ENCODE assay signal across 8 mouse cellular contexts in the genomic region with DNA sequence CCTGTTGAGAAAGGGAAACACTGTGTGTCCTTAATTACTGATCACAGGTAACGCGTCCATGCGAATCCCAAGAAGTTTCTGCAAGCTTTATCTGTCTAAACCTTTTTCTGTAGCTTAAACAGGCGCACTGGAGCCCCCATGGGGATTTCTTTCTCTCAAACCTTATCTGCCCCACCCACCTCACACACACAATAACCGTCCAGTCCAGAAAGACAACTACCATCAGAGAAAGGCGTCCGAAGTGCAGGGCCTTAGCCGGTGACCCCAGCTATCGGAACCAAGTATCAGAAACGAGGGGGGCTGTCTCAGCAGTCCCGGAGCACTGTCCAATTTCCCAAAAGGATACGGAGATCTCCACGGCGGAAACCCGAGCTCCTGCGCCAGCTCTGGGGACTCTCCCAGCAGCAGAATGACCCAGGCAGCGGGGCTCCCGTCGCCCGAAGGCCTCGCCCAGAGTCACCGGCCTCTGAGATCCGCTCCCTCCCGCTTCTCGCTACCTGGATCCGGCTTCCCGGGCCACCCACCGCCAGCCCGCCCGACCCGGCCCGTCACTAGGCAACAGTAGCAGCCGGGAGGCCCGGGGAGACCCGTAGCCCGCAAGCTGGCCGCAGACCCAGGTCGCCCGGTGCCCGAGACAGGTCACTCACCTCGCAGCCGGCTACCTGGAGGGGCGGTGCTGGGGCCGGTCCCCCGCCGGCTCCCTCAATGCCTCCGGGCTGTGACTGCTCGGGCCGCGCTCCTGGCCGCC. TPM values are rescaled to one million over a fixed set of nuclear protein-coding genes. Genes with fewer than 3 reads are reported as not detected.
DNase-seq lines count a peak whose midpoint lies in the region; ATAC-seq and TF ChIP-seq lines count a peak whose summit lies in the region.

No protein-coding gene starts in this region.

- H3K4me3 ChIP-seq in thymus, adult 2 months (ENCODE audit: control insufficient read depth, insufficient read depth, low read length) = peak overlapping the region; percentile 67
- peak overlapping the region; percentile 100 for H3K4me3 ChIP-seq in forebrain, embryonic 10.5 days
- H3K4me3 ChIP-seq in kidney, embryonic 14.5 days (ENCODE audit: low read length) = peak overlapping the region; percentile 96
- peak overlapping the region; percentile 99 for H3K4me3 ChIP-seq in megakaryocyte, embryonic 14.5 days (replicated peaks)

- peak overlapping the region; percentile 85 for H3K9ac ChIP-seq in kidney, embryonic 14.5 days (ENCODE audit: low read depth, low read length)

- H3K27me3 ChIP-seq in thymus, adult 2 months (ENCODE audit: control insufficient read depth, insufficient read depth, low read length) = no peaks in the 10 kb centered on the region
- no peaks in the 10 kb centered on the region for H3K27me3 ChIP-seq in forebrain, embryonic 10.5 days (ENCODE audit: poor library complexity, severe bottlenecking)
- no peaks in the 10 kb centered on the region for H3K27me3 ChIP-seq in kidney, embryonic 14.5 days (ENCODE audit: control insufficient read depth, insufficient read depth, low read length)
- no peaks in the 10 kb centered on the region for H3K27me3 ChIP-seq in megakaryocyte, embryonic 14.5 days (replicated peaks)

- no peaks in the 10 kb centered on the region for H3K36me3 ChIP-seq in thymus, adult 2 months (ENCODE audit: control insufficient read depth, insufficient read depth, low read length)
- peaks cover 9% of the 10 kb centered on the region; the same call in 1 of the 2 replicates for H3K36me3 ChIP-seq in forebrain, embryonic 10.5 days (replicated peaks)
- no peaks in the 10 kb centered on the region for H3K36me3 ChIP-seq in kidney, embryonic 14.5 days (ENCODE audit: control insufficient read depth, insufficient read depth, low read length)
- H3K36me3 ChIP-seq in megakaryocyte, embryonic 14.5 days (replicated peaks; ENCODE audit: low read length) = peaks cover 21% of the 10 kb centered on the region

- peak; percentile 85 for ATAC-seq in kidney, embryonic 14.5 days (ENCODE audit: low FRiP score, low TSS enrichment)

- peaks cover 7% of the 10 kb centered on the region for H3K4me1 ChIP-seq in thymus, adult 2 months (replicated peaks; ENCODE audit: control insufficient read depth, insufficient read depth, low read length)
- H3K4me1 ChIP-seq in forebrain, embryonic 10.5 days = peaks cover 16% of the 10 kb centered on the region
- H3K4me1 ChIP-seq in kidney, embryonic 14.5 days (ENCODE audit: control insufficient read depth, insufficient read depth, low read length) = 0 out of 2 replicates have a peak, but pooled peaks cover 4% of the 10 kb centered on the region
- peaks cover 86% of the 10 kb centered on the region for H3K4me1 ChIP-seq in megakaryocyte, embryonic 14.5 days

- no peaks in the 10 kb centered on the region for H3K9me3 ChIP-seq in forebrain, embryonic 10.5 days
- no peaks in the 10 kb centered on the region for H3K9me3 ChIP-seq in kidney, embryonic 14.5 days (ENCODE audit: control insufficient read depth, low read length)
- H3K9me3 ChIP-seq in megakaryocyte, embryonic 14.5 days = no peaks in the 10 kb centered on the region

- TF ChIP-seq CTCF in thymus, adult 2 months (IDR thresholded peaks at IDR 0.05; ENCODE audit: borderline replicate concordance, control insufficient read depth, extremely low read depth, insufficient read depth, low read length, poor library complexity) = 0 out of 2 replicates have a peak, but pooled peaks have one; percentile 26

- no peak for TF ChIP-seq POLR2A in thymus, adult 2 months (IDR thresholded peaks at IDR 0.05; ENCODE audit: control insufficient read depth, extremely low read depth, insufficient read depth, low read length, poor library complexity)

- peak overlapping the region; percentile 66 for H3K4me2 ChIP-seq in kidney, embryonic 14.5 days (replicated peaks; ENCODE audit: low read depth, low read length)

- no peak overlapping the region for H3K27ac ChIP-seq in thymus, adult 2 months (ENCODE audit: control insufficient read depth, insufficient read depth, low read length)
- peak overlapping the region; percentile 93 for H3K27ac ChIP-seq in forebrain, embryonic 10.5 days
- H3K27ac ChIP-seq in kidney, embryonic 14.5 days (ENCODE audit: low read depth, low read length) = peak overlapping the region; percentile 61

- 2% methylated on average over 50 of the region's 51 CpGs for WGBS in thymus, adult 2 months
- under 1% methylated on average over 50 of the region's 51 CpGs for WGBS in forebrain, embryonic 10.5 days
- WGBS in kidney, embryonic 14.5 days = 1% methylated on average over 46 of the region's 51 CpGs

- DNase-seq in cerebellum, postnatal 4 days (ENCODE audit: low spot score in 2 of 2) = peak; percentile 28 to 44
- no peak for DNase-seq in cerebellum, adult 11-12 months
- DNase-seq in thymus, adult 2 months = no peak
- DNase-seq in thymus, postnatal 36 days = no peak
- peak; percentile 18 for DNase-seq in forebrain, embryonic 10.5 days (ENCODE audit: extremely low spot score, low spot score)
- no peak for DNase-seq in ovary, postnatal 36 days (ENCODE audit: low spot score)

RNA-seq across cellular contexts. Expression of a gene that starts 0.5 kb away (rescaled TPM):
- polyA plus RNA-seq in thymus, adult 2 months (2012; rRNA removed) = 20.6 and 23.1 TPM in 2 replicates
- 7.8 and 8.5 TPM in 2 replicates for polyA plus RNA-seq in forebrain, embryonic 10.5 days (2016; fragmentation: Nextera tagmentation; extraction: Ambion mirVana)
- polyA plus RNA-seq in kidney, embryonic 14.5 days (2014; fragmentation: Nextera tagmentation; extraction: Ambion mirVana) = 9.2 and 16.0 TPM in 2 replicates
- polyA plus RNA-seq in megakaryocyte, embryonic 14.5 days (2012; ENCODE audit: insufficient read depth, low replicate concordance) = 6.3 and 10.0 TPM in 2 replicates

RNA-seq across cellular contexts. Expression of a gene that starts 46.5 kb away (rescaled TPM):
- polyA plus RNA-seq in thymus, adult 2 months (2012; rRNA removed) = 2.6 and 2.7 TPM in 2 replicates
- 37.5 and 38.3 TPM in 2 replicates for polyA plus RNA-seq in forebrain, embryonic 10.5 days (2016; fragmentation: Nextera tagmentation; extraction: Ambion mirVana)
- polyA plus RNA-seq in kidney, embryonic 14.5 days (2014; fragmentation: Nextera tagmentation; extraction: Ambion mirVana) = 36.3 and 48.7 TPM in 2 replicates
- polyA plus RNA-seq in megakaryocyte, embryonic 14.5 days (2012; ENCODE audit: insufficient read depth, low replicate concordance) = 1.5 TPM in 1 of 2 replicates, not detected in the other

RNA-seq across cellular contexts. Expression of a gene that starts 59.2 kb away (rescaled TPM):
- polyA plus RNA-seq in thymus, adult 2 months (2012; rRNA removed) = 20.4 and 20.7 TPM in 2 replicates
- 31.2 and 33.3 TPM in 2 replicates for polyA plus RNA-seq in forebrain, embryonic 10.5 days (2016; fragmentation: Nextera tagmentation; extraction: Ambion mirVana)
- polyA plus RNA-seq in kidney, embryonic 14.5 days (2014; fragmentation: Nextera tagmentation; extraction: Ambion mirVana) = 22.9 and 38.0 TPM in 2 replicates
- polyA plus RNA-seq in megakaryocyte, embryonic 14.5 days (2012; ENCODE audit: insufficient read depth, low replicate concordance) = 4.0 and 12.3 TPM in 2 replicates

Comparison
In these comparisons a context has a peak if more than half of its experiments do, and no peak if none do; other contexts are left out.
1. DNase-seq: peak in cerebellum, postnatal 4 days (2 of 2) and forebrain, embryonic 10.5 days (single experiment); none in cerebellum, adult 11-12 months (single experiment), thymus, adult 2 months (single experiment), thymus, postnatal 36 days (0 of 2) and ovary, postnatal 36 days (single experiment).
2. RNA of a gene that starts 46.5 kb away (polyA plus RNA-seq): 37.5 to 38.3 TPM in forebrain, embryonic 10.5 days and 36.3 to 48.7 TPM in kidney, embryonic 14.5 days; 2.6 to 2.7 TPM in thymus, adult 2 months and 1.5 TPM in megakaryocyte, embryonic 14.5 days; every median in the first group is over 10 times any median in the second.
3. Peak in every context shown above with its lines, with median percentiles within 50 percentile points of each other: H3K4me3 ChIP-seq.